Mouse (Mus musculus) gastrocnemius, postnatal 4 days (tissue): Measurements from ENCODE around the gene Pax8. TPM values are rescaled to one million over a fixed set of nuclear protein-coding genes. Genes with fewer than 3 reads are reported as not detected.

Experiments
- total RNA-seq, 2 experiments: library from RNA; stranded (reverse); gene quantifications; 2 replicates each; pipeline ENCODE4 v1.2.3; 2021

Pax8 gene
- total RNA-seq, 2 experiments from 2014 or later: not detected

Other genes starting within 250 kb of the Pax8 start
- gene Il1f5, start 198.6 kb downstream of the Pax8 start, total RNA-seq: not detected
- gene Il1f10, start 184.4 kb downstream of the Pax8 start, total RNA-seq: not detected
- gene Il1rn, start 138.7 kb downstream of the Pax8 start, total RNA-seq: under 1 TPM; 0.27 to 0.65 TPM
- gene Psd4, start 108.0 kb downstream of the Pax8 start, total RNA-seq: 1 to 10 TPM; 1.7 to 2.4 TPM